Mouse (Mus musculus): Measurements from ENCODE around the gene 1700010I14Rik.

The 1700010I14Rik gene

DNA sequence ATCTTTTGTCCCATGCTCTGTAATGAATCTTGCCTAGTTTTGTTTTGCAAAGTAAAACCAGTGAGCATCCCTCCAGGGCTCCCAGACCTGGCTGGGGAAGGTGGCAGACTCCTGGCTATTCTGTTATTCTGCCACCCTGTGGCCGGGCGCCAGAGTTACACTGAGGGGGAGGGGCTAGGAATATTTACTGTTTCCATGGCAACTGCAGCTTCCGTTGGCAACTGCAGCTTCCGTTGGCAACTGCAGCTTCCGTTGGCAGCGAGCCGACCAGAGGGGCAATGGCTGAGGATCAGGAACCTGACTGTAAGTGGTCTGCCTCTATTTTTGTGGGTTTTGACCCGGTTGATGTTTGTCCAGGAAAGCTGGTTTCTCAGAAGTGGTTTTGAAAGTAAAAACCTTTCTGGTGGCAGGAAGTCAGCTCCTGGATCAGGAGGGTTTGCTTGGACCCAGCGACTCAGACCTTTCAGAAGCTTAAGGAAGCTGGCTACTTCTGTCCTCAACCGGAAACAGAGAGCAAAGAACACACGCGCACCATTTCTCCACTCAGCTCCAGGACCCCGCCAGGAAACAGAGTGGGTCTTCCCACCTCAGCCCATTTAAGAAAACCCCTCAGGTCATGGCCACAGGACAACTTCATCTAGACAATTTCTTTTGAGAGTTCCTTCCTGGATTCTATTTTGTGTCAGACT lies at the start of gene 1700010I14Rik:
Gene 1700010I14Rik (plus strand): TSS at position 215 of the 689 bp plus-strand sequence.
- DNase-seq (ENCODE audit: low read depth, low spot score), result peak; percentile 43

DNA sequence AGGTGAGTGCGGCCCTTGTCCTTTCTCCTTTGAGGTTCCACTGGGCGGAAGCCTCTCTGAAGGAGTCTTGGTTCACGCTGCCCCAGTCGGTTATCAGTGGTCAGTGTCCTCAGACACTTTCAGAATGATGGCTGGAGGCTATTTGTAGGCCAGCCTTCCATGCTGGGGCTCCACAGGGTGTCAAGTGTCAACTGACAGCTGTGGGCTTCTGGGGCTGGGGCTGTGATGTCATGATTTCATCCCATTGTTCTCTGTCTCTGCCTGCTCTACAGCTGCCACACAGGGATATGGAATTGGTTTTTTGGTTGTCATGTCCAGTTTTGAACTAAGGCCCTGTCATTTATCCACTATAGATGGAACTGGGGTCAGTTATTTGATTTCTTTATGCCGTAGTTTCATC lies 36.5 kb upstream of the 1700010I14Rik start:
- no peak for DNase-seq (ENCODE audit: low read depth, low spot score)

DNA sequence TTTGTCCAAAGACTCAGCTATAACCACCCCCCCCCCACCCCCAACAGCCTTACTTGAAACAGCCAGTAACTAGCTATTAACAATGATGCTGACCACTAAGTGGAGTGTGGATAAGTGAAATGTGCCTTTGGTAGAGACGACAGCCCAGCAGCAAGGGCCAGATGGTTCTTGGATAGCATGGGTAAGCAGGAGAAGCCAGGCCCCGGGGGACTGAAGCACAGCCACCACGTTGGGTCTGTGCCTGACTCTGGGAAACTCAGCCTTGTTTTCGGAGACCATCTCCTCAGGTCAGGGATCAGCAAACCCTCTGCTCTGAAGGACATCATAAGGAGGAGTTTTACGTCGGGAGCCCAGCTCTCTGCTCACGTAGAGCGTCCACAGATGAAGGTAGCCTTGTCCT lies 35.2 kb upstream of the 1700010I14Rik start:
- no peak for DNase-seq (ENCODE audit: low read depth, low spot score)

DNA sequence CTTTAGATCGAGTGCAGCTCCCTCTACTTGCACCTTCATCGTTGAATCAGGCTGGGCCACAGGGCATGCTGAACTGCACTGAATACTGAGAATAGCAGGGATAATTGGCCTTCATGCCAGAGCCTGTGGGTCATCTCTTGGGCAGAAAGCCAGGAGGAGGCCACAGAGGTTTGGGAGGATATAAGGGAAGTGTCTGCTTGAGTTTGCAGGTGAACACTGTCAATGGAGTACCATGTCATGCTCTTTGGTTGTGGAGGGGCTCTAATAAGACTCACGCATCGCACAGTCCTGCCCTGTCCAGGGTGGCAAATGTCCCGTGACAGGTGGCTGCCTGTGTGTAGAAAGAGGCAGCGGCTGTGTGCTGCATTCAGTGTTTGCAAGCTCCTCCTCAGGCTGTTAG lies 30.0 kb upstream of the 1700010I14Rik start:
- no peak for DNase-seq (ENCODE audit: low read depth, low spot score)

DNA sequence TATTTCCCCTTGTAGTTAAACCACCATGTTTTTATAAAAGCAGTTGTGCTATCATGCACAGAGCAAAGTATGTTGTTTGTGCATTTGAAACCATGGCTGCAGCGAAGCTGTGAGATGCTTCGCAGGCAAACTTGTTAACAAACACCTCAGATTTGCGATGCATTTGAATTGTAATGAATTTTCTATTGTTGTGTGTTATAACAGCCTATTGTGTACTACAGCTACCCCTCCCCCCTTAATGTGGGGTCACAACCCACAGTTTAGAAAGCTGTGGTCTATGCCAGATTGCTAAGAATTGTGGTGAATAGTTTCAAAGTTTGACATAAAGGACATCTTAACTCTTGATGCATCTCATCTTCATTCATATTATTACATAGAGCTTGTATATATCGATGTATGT lies 27.7 kb upstream of the 1700010I14Rik start:
- DNase-seq (ENCODE audit: low read depth, low spot score), result no peak

DNA sequence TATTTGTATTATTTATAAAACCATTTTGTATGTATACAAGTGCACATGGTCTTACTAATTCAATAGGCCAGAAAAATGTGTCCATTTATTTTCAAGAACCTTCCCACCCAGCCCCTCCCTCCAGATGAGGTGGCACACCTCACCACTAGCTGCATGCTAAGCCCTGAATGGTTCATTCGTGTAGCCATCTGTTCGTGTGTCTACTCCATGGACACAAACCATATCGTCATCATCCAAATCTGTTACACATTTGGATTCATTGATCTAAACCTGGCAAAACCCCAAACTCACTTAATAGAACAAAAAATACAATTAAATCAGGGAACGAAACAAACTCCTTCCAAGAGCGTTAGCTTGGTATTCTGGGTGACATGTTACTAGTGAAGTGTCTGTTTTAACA lies 27.0 kb upstream of the 1700010I14Rik start:
- DNase-seq (ENCODE audit: low read depth, low spot score), result no peak

DNA sequence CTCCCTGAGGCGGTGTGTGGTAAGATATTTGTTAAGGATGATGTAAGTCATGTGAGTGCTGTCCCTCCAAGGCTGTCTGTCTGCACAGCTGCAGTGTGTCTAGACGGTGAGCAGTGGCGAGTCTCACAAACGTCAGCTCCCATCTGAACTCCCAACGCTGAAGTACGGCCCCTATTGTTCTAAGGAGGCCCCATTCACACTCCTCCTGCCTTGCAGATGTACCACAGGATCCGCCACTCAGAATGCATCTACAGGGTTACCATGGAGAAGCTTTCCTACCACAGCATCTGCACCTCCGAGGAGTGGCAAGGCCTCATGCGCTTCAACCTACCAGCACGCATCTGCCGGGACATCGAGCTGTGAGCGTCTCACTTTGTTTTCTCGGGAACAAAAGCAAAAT lies 26.5 kb upstream of the 1700010I14Rik start:
- DNase-seq (ENCODE audit: low read depth, low spot score), result no peak

DNA sequence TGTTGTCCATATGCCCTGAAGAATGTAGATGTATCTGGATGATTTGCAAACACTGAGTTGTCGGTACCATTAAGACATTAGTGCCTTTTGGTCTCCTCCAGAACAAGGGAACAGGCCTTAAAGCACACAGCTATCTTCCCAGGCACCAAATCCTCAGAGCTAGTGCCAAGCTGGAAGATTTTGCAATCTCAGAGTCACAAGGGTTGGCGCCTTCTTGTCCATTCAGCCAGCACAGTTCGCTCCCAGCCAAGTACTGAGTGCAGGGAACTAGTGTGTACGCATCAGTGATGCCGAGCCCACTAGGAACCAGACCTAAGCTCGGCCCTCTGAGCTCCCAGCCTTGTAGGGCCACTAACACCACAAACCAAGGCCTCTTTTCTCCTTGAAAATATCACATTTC lies 23.0 kb upstream of the 1700010I14Rik start:
- no peak for DNase-seq (ENCODE audit: low read depth, low spot score)

DNA sequence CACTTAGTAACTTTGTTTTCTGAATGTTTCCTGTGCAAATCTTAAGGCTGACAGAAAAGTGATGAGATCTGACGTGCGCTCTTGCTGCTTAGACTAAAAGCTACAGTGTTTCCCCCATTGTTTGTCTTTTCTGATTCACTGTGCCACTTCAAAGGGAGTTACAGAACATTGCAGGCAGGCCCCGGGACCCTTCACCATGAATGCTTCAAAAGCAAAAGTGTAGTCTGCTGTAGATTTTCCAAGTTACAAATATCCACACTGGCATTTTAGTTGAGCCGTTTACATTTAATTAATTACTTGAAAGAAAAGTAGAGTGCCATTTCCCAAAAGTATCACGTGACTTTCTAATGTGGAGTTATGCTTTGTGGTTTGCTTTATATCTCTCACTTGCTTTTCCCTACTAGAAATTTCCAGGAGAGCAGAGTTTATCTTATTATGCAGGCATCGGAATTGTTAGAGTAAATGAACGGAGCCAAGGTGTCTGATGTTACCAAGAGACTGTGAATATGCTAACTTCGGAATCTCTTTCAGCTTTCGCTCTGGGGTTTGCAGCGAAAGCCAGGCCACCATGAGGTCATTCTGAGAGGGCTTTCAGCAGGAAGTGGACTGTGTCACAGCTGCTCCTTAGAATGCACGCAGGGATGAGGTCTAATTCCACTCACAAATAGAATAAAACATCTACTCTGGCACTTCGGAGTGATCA lies 15.8 kb upstream of the 1700010I14Rik start:
- DNase-seq (ENCODE audit: low read depth, low spot score), result no peak

DNA sequence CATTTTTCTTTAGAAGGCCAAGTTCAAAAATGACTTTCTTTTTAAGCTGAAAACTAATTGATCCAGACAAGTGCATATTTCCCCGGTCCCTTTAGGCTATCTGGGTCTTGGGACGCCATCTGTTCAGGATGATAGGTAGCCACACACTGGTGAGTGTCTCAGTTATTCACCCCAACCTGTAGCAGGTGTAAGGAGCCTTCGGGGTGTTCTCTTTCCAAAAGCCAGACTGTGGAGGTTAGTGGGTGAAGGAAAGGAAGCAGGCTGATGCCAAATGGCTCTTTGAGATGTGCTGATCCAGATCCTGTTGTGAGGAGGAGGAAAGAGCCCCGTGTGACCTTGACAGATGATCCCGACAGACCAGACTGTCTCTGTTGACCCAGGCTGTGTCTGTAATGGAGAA lies 14.8 kb upstream of the 1700010I14Rik start:
- no peak for DNase-seq (ENCODE audit: low read depth, low spot score)

DNA sequence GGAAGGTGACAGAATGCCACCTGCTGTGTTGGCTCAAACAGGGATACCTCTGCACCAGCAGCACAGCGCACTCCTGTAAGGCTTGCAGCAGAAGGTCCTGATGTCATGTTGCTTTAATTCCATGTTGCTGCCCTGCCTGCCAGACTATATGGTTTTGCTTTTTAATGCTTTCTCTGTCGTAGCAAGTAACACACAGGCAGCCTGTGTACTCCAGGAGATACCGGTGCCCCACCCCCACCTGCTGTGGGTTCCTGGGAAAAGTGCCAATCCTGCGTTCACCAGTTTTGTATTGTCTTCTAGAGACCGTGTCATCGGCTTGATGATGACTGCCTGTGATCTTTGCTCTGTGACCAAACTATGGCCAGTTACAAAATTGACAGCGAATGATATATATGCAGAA lies 13.7 kb upstream of the 1700010I14Rik start:
- no peak for DNase-seq (ENCODE audit: low read depth, low spot score)

DNA sequence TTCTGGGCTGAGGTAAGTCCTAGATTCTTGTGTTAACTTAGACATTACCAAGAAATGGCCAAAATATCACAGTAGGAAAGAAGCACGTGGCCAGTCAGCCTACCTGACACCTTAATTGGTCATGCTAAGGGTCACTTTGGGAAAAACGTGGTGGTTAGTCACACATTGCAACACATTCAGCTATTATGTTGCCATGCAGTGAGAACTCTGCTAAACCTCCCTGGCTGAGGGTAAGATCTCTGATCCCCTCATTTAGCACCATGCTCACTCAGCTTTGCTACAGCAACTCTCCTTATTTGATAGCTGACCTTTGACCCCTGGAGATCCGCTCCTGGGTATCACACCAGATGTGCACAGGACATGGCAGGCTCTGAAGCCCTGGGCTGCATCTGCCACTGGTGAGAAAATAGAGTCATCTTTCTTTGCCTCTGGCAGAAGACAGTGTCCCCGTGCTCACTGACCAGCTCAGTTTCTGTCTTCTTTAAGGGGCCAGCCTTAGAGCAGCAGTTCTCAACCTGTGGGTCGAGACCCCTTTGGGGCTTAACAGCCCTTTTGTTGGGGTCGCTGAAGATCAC lies 13.2 kb upstream of the 1700010I14Rik start:
- no peak for DNase-seq (ENCODE audit: low read depth, low spot score)

DNA sequence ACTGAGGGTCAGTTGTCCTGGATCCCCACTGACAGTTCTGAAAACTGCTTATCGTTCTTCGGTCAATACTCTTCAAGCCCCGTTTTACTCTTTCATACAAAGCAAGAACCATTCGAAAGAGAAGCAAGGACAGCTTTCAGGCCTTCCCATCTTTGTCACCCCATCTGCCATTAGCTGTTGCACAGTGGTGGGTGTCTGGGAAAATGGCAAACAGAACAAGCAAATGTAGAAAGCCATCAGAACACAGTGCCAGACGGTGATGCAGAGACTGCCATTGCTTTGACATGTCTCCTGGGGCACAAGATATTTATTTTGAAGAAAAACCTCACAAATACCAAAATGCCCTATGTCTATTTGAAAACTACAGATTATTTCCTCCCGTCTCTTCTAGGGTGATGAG lies 11.4 kb upstream of the 1700010I14Rik start:
- DNase-seq (ENCODE audit: low read depth, low spot score), result no peak

DNA sequence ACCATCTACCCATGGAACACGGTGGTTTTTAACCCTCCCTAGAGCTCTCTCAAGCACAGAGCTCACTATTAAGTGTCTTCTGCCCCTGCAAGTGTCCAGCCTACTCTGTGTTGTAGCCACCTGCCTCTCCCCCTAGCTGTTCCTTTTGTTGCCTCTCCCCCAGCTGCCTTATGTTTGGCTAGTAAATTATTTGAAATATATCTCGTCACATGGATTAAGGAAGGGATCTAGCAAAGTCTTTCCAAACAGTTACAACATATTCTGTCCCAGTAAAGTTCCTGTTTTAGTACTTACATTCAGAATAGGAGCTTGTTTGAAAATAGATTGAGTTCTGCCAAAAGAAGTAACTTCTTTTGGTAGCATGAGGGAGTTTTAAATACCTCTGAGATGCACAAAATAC lies 10.9 kb upstream of the 1700010I14Rik start:
- DNase-seq (ENCODE audit: low read depth, low spot score), result no peak

DNA sequence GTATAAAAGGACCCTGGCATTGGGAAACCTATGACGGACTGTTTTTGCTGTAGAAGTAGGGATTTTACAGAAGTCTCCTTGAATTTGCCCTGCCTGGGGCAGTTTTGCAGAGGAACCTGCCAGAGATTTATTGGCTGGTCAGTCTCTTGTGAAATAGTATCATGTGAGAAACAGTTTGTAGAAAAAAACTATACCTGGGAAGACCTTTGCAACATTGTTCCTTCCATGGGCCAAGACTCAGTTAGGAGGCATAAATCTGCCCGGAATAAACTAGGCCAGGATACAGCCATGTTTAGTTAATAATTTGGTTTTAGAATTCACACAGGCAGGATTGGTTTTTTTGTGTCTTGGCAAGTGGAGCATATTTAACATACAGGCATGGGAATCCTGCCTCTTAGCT lies 4.6 kb upstream of the 1700010I14Rik start:
- DNase-seq (ENCODE audit: low read depth, low spot score), result no peak

DNA sequence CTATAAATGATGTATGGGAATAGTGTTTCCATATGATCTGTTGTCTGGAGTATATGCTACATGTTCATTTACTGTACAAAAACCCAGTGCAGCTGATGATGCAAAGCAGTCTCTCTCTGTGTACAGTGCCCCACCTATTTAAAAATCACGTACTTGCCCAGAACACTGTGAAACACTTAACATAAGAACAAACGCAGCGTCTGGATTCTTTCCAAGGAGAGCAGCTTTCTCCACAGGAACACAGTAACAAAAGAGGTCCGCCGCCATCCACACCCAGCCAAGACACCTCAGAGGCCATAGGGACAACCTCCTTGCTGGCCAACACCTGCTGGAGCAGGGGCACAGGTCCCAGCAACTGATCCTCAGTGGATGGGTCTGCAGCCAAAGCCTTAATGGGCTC lies 2.4 kb upstream of the 1700010I14Rik start:
- DNase-seq (ENCODE audit: low read depth, low spot score), result no peak

DNA sequence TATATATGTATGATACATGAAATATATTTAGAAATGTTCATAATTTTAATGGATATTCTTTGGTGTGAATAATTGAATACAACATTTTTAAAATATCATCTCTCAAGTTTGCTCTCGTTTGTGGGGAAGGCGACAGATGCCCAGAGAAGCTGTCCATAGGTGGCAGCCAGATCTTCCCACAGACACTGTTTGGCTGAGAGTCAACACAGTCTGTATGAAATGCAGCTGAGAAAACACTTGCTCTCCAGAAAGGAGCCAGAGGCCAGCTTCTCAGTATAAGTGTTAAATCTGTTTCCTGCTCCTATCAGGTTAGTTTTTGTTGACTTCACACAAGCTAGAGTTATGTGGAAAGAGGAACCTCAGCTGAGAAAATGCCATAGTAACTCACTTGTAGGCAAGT lies 1.6 kb upstream of the 1700010I14Rik start:
- DNase-seq (ENCODE audit: low read depth, low spot score), result peak; percentile 42

DNA sequence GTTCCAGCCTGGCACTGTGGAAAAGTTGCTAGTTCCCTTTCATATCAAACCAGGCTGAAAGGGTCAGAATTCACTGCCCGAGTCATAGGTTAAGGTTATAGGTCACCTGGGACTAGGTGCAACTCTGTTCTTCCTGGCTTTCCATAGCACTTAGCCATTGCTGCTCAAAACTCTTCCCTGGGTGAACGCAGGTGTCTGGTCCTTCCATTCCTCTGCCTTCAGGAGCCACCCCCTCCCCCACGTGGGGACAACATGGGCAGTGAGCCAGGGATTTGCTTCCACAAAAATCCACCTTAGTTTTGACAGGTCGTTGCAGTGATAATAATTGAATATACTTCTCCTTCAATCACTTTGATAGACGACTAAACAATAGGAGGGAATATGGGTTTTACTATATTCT lies 764 bp upstream of the 1700010I14Rik start:
- DNase-seq (ENCODE audit: low read depth, low spot score), result no peak

DNA sequence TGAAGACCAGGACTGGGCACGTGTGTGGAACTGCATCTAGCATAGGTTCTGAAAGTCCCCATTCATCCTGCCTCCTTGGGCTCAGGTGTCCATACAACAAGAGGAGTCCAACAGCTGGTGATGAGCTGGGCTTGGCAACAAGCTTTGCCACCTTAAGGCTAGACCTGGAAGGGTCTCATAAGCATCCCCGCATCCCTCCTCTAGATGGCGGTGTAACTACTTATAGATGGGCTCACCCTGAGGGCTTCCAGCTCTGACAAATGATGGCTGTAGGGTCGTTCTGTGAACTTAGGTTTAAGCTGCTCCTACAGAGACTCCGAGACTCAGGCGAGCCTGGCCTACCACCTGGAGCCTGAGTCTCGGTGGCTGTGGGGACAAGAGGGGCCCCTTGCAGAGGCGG lies 3.0 kb downstream of the 1700010I14Rik start:
- no peak for DNase-seq (ENCODE audit: low read depth, low spot score)

DNA sequence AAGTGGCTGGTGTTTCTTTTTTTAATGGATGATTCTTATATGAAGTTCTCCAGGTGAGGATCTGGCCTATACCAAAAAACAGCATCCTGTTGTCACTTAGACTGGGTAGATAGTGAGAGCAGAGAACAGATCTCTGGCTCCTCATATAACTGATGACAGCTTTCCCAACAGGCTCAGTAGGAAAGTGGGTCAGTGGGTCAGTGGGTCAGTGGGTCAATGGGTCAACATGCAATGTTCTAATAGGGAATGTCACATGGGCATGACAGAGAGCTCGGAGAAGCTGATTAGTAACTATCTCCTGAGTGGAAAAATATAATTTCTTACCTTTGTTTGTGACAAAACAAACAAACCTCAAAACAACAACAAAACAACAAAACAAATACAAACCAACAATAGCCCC lies 7.2 kb downstream of the 1700010I14Rik start:
- no peak for DNase-seq (ENCODE audit: low read depth, low spot score)

DNA sequence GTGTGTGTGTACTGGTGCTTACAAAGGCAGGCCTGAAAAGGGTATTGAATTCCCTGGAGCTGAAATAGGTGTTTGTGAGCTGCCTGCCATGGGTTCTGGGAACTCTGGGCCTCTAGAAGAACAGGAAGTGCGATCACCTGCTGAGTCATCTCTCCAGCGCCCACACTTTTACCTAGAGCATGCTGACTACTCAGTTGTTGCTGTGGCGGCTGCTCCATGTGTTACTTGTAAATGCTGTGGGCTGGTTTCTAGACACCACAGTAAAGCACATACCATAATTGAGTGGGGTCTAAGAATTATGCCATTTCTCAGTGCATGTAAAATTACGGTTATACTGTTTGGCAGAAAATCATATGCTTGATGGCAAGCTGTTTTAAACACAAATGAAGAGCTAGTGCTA lies 14.3 kb downstream of the 1700010I14Rik start:
- DNase-seq (ENCODE audit: low read depth, low spot score), result no peak

DNA sequence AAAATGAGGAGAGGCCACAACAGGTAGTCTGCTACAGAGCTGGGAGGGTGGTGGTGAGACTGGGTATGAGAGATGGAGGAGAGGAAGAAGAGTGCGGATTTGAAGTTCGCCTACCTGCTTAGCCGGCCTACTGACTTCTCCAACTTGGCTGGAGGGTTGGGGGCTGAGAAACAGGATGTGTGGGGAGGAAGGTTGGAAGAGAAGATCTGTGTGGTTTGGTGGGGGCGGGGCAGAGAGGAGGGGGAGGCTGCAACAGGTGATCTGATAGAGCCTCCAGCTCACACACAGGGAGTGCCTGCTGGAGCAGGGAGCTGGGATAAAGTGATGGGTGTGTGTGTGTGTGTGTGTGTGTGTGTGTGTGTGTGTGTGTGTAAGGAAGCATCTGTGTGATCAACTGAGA lies 16.4 kb downstream of the 1700010I14Rik start:
- DNase-seq (ENCODE audit: low read depth, low spot score), result no peak
